Mouse (Mus musculus): ENCODE results near the gene 7530416G11Rik.

Gene 7530416G11Rik

DNA sequence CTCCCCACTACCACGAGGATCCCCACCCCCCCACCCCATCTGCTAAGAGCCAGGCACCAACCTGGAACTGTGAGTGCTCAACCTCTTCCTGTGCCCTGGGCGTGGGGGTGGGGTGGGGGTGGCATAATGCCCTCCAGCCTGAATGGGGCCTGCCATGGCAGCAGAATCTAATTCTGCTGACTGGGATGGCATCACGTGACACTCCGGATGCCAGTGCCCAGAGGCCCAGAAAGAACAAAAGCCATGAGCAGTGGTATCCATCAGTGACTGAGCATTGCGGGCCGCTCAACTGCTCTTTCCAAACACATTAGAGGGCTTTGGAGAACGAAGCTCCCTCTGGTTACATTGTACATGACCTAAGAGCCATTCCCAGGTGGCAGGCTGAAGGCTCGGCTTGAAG, at the start of gene 7530416G11Rik:
Gene 7530416G11Rik (minus strand): TSS at position 101 of the 400 bp plus-strand sequence.
- DNase-seq (ENCODE audit: low spot score in 2 of 2): no peak

- DNase-seq (ENCODE audit: low spot score in 2 of 2): no peak
Measured at GRCm38 (mm10) chr15:85546500-85546899, 43.5 kb upstream of the 7530416G11Rik start.

DNA sequence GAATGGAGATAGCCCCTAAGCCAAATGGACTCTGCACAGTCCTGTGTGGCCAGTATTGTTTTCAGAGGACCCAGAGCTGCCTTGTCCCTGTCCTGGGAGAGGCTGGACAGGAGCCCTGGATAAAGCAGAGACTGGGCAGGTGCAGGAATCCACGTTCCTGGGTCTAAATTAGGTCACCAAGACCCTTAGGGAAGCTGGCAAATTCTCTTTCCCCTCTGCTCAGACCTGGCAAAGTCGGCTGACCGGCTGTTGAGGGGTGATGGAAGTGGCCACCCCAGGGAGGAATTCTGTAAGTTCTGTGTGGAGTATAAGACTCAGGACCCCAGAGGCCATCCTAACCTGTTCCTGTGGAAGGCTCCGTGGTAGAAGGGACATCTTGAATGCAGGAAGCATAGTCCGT, 42.3 kb upstream of the 7530416G11Rik start:
- DNase-seq (ENCODE audit: low spot score in 2 of 2): no peak

DNA sequence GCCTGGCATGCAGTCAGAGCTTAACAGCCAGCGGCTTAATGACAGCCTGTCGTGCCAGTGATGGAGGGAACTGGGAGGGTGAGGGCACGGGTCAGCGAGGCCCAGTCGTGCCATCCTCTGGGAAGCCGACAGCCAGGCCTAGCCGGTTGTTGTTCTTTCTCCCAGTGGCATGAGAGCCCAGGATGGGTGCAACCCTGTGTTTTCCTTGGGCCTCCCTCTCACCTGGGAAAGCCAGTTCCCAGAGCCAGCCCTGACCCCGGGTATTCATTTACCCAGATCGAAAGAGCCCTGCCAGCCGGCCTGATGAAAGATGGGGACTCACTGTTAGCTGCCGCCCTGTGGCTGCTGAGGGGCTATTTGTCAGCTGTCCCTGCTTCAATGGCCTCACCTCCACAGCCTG, 35.1 kb upstream of the 7530416G11Rik start:
- DNase-seq (ENCODE audit: low spot score in 2 of 2): no peak

GRCm38 (mm10) chr15:85537151-85537550, 34.1 kb upstream of the 7530416G11Rik start:
- DNase-seq (ENCODE audit: low spot score in 2 of 2): no peak

DNA sequence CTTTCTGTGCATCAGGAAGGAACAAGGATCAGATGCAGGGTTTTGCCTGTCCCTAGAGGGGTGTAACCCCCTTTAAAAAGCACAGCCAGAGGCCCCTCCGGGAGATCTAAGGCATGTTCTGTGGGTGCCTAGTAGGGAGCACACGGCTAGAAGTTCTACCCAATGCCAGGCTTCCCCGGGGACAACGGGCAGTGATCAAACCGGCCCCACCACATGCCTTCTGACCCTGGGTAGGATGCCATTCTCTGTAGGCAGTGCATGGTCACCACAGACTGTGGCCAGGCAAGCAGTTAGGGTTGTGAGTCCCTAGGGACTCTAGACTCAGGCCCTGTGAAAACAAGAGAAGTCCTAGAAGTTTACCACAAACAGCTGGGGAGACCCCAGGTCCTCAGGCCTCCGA, 31.6 kb upstream of the 7530416G11Rik start:
- DNase-seq (ENCODE audit: low spot score in 2 of 2): no peak

- no peak for DNase-seq (ENCODE audit: low spot score in 2 of 2)
Measured at GRCm38 (mm10) chr15:85534215-85534614, 31.2 kb upstream of the 7530416G11Rik start.

DNA sequence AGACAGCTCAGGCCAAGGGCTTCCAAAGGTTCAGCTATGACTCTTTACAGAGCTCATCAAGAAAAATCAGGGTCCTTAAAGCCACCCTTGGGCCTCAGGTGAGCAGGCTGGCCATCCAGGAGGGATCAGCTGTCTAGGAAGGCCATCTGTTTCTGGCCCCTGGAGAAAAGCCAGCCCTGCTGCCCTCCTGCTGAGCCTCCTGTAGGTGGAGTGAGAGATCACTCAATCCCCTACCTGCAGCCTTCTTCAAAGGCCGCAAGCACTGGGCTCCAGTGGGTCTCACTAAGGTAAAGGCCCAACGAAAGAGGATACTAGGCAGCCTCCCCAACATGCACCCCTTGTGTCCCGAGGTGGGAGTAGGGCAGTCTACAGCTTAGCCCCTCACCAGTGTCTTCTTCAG, 29.0 kb upstream of the 7530416G11Rik start:
- DNase-seq (ENCODE audit: low spot score in 2 of 2): no peak

GRCm38 (mm10) chr15:85529911-85530310, 26.9 kb upstream of the 7530416G11Rik start:
- DNase-seq (ENCODE audit: low spot score in 2 of 2): no peak

GRCm38 (mm10) chr15:85524404-85524950, 21.4 kb upstream of the 7530416G11Rik start:
- DNase-seq (ENCODE audit: low spot score in 2 of 2): no peak

DNA sequence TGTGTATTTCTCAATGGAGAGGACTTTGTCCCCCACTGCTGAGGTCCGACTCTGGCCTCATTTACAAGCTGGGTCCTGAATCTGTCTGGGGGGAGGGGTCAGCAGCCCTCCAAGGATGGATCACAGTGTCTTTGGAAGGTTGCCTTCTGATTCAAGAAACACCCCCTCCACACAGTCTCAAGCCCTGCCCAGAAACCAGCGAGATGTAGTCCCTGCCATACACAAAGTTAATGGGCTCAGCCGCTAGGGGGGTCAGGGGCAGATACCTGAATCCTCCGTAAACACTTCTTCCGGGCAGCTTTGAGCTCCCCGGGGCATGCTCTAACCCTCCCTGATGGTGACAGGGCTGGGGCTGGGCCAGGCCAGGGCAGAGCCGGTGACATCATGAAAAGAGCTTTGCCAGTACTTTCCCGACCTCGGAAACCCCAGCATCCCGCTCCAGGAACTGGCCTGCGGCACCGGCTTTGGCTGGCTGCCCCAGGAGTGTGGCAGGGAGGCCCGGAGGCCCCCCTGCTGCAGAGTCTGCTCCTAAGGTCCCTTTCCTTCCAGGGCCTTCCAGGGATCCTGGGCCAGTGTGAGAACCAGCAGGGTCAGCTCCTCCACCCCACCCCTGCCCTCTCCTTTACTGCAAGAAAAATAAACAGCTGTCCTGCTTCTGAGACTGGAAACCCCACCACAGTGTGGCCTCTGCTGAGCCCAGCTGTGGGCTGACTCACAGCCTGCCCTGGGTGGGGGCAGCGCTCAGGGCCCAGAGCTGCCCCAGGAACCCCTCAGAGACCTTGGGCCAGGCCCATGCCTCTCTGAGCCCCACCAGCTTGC, 20.4 kb upstream of the 7530416G11Rik start:
- peak in 1 of 2 experiments; percentile 15 for DNase-seq (ENCODE audit: low spot score in 2 of 2)

DNA sequence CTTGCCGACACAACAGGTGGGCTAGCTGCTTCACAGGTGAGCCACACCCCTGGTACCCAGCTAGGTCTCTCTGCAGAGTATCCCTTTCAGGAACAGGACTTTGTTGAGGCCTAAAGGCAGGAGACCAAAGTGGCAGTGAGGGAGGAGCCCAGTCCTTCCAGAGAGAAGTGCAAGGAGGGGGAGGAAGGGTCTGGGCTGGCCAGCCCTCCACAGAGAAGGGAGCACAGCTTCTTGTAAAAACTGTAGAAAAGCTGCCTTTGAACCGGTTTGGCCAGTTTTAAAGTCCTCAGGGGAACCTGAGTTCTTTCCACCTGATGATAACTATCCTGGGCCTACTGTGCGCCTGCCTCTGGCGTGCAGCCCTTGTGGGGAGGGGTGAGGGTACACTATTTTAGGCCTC, 16.4 kb upstream of the 7530416G11Rik start:
- DNase-seq (ENCODE audit: low spot score in 2 of 2): no peak

DNA sequence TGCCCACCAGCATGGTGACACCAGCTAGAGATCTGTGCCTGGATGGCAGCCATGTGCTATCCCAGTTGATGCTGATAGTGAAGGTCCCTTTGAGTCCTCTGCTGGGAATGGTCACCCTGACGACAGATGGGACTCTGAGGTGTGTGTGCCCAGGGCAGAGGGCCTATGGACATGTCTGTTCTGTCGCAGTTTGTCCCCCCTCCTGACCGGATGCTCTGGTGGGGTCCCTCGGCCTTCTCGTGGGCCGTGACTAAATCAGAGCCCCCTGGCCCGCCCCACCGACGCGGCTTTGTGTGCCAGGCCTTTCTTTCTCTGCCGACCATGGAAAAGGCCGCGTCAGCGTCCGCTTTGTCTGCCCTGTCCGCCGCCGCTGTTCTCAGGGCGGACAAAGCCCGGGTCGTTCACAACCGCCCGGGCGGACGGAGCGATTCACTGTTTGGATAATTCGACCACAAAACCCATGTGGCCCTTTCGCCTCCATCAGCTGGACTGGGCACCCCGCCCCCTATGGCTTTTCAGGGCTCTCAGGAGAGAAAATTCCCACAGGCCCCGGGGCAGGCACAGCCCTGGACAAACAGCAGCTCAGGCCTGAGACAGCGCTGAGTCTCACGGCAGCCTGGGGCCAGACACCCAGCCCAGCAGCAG, 4.5 kb upstream of the 7530416G11Rik start:
- no peak for DNase-seq (ENCODE audit: low spot score in 2 of 2)

DNA sequence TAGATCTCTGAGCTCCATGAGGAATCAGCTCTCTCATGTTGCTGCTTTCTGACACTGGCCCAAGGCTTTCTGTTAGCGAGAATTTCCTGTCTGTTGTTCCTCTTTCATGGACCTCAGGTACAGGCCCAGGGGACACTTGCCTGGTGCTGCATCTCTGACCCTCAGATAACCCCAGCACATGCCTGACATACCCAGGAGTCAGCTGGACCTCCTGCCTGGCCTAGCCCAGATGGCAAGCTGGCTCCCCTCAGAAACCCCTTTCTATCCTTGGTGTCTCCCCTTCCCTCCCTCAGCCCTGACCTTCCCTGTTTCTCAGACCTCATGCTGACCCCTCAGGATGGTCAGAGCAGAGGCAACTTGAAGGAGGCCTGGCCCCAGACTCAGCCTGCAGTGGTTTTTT, 3.7 kb upstream of the 7530416G11Rik start:
- no peak for DNase-seq (ENCODE audit: low spot score in 2 of 2)

DNA sequence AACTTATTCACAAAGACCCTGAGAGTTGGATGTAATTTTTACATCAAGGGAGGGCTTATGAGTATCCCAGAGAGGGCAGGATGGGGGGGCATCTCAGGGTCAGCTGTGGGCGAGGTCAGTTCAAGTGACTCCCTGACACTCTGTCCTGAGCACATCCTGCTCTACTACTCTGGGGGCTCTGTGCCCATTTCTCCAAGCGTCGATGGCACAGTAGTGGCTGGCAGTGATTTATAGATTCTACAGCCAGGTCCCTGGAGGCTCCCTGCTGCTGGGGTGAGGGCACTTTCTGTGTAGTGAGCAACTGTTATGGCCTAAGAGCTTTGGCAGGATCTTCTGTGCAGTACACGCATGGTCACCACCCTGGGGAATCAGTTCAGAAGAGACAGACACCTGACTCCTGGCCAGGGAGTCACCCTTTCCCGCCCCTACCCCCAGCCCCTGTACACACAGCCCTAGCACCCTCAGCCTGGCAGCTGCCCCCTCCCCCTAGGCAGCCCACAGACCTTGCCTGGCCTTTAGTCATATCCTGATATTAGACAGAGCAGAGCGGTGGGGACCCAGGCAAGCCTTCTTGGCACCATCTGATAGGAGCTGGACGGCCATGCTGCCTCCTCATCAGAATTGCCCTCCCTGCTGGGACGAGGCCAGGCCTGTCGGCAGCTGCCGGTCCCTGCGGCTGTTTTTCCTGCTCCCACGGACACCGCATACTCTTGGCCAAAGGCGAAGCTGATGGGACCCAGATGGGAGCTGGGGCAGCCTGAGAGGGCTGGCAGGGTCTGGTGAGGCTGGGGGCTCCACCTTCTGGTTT, 2.3 kb upstream of the 7530416G11Rik start:
- no peak for DNase-seq (ENCODE audit: low spot score in 2 of 2)

GRCm38 (mm10) chr15:85500267-85500666, 2.8 kb downstream of the 7530416G11Rik start:
- DNase-seq (ENCODE audit: low spot score in 2 of 2): no peak

DNA sequence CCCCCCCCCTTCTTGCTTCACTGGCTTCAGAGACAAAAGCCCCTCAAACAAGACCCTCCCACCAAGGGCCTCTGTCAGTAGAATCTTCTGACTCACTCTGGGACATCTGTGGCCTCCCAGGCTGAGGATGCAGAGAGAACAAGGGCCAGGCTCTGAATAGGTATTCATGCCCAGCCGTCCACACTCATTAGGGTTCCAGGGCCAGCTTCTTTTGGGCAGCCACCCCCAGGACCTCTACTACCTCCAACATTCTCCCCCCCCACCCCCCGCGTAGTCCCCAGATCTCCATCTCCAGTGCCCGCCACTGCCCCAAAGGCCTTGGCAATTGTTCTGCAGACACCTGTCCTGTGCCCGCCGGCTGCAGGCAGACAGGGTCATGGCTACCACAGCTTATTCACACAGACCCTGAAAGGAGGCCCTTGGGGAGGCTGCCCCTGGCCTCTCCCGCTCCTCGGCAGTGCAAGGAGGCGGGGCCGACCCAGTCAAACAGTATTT, 5.0 kb downstream of the 7530416G11Rik start:
- no peak for DNase-seq (ENCODE audit: low spot score in 2 of 2)

DNA sequence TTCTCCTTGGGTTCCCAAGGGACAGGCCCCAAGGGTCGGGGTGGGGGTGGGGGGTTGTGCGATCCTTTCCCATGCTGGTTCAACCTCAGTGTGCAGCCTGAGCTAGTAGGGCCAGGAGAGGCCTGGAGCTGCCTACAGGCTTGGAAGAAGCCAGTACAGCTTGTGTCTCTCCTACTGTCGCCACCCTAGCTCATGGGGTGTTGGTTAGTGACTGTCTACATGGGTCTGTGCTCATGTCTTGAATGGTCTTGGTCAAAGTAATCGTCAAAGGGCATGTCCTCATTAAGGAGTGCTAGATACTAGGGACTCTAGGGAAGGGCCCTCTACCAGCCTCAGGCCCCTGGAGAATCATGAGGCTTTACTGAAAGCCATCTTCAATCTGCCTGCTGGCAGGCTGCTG, 5.5 kb downstream of the 7530416G11Rik start:
- DNase-seq (ENCODE audit: low spot score in 2 of 2): no peak

GRCm38 (mm10) chr15:85494163-85494621, 8.8 kb downstream of the 7530416G11Rik start:
- no peak for DNase-seq (ENCODE audit: low spot score in 2 of 2)

DNA sequence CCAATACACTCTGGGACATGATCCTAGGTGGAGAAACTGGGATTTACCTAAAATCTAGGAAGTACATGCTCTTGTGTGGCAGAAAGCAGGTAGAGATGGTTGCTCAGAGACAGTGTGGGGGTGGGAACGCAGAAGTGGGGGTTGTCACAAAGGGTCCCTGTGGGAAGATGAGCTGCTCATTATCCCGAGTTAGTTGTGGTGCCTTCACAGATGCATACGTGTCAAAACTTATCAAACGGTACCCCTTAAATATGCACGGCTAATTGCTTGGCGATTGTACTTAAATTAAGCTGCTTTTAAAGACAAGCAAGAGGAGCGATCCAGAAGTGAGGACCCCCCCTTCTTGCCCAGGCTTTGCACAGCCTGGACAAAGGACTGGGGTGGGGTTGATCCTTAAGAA, 13.3 kb downstream of the 7530416G11Rik start:
- no peak for DNase-seq (ENCODE audit: low spot score in 2 of 2)

- DNase-seq (ENCODE audit: low spot score in 2 of 2): no peak
Measured at GRCm38 (mm10) chr15:85488900-85489299, 14.1 kb downstream of the 7530416G11Rik start.

DNA sequence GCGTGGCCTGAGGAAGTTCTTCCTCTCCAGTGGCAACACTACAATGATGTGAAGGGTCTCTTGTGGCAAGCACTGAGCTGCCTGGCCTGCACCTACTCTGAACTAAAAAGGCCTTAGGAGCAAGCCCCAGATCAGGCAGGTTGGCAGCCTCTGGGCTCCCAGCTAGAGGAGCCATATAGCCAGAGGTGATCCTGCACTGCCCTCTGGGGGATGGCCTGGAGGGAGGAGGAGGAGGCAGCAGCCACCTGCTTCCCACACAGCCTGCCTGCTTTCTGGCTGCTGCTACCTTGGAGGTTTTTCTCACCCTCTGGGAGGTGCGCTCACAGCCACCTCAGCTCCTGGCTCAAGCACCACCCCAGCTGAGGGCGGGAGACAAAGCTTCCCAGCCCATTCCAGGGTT, 22.4 kb downstream of the 7530416G11Rik start:
- DNase-seq (ENCODE audit: low spot score in 2 of 2): peak; percentile 6 to 28

All from thymus, postnatal 10 days (tissue).